Mouse (Mus musculus): ENCODE results near the gene Yif1a.

Gene Yif1a

DNA sequence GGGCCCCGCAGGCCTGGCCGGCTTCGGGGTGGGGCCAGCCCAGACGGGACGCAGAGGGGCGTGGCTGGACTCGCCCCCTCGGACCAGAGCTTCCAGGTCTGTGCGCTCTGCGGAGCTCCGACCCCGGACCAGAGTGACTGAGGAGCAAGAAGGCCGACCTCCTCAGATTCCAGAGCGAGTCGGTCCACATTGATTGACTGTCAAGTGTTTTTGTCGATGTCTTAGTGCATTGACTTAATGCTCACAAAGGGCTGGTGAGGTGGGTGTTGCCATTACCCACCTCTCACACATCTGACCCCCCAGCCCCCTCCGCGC, 30.0 kb downstream of the Yif1a start, which contains the start of gene Klc2:
TSS of gene Klc2 (minus strand) at position 177 of the 315 bp plus-strand sequence.
- DNase-seq (ENCODE audit: extremely low spot score): no peak

GRCm38 (mm10) chr19:5122492-5122891, 34.2 kb downstream of the Yif1a start:
- no peak for DNase-seq (ENCODE audit: extremely low spot score)

DNA sequence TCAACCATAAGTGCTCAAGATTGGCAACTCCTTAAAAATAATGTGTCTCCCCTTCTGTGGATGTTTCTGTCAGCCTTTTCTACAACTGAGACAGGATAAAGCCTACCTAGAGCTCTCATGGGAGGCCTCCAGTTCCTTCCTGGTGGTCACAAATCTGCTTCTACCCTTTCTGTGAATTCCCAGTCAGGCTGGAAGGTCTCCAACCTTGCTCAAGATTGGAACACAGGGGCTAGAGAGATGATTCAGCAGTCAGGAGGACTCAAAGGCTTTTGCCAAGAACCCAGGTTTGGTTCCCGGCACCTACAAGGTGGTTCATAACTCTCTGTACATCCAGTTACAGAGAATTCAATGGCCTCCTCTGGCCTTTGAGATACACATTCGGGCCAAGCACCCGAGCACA, 34.9 kb downstream of the Yif1a start:
- DNase-seq (ENCODE audit: extremely low spot score): no peak

- no peak for DNase-seq (ENCODE audit: extremely low spot score)
These were observed 35.8 kb downstream of the Yif1a start for GRCm38 (mm10) chr19:5124055-5124614.

- no peak for DNase-seq (ENCODE audit: extremely low spot score)
These were observed 41.4 kb downstream of the Yif1a start for GRCm38 (mm10) chr19:5129770-5130169.

DNA sequence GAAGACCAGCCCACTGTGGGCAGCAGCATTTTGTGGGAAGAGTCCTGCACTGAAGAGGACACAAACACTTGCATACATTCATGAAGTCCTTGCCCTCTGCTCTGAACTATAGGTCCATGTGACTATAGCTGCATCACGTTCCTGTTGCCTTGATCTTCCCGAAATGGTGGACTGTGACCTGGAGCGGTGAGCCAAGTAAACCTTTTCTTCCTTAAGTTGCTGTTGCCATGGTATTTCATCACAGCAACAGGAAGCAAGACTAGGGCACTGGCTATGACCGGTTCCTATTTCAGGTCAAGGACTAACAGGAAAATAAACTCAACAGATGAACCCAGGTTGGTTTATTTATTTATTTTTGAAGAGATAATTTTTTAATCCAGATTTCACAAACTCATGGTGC, 42.9 kb downstream of the Yif1a start:
- DNase-seq (ENCODE audit: extremely low spot score): no peak

DNA sequence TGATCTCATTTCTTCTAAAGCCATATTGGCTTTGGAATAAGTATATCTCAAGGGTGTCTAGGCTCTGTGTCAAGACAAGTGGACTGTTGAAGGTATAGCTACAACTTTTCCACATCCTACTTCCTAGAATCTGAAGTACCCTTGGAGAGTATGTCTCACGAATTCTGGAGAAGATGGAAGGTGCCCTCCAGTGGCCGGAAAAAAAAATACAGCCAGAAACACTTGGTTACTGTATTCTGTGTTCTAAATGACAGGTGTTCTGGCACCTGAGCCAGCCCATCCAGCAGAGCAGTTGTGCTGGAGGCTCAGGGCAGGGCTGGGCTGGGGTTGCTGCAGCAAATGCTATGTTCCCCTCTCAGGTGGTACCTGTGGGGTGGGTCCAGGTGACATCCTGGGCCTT, 51.3 kb downstream of the Yif1a start:
- peak; percentile 23 for DNase-seq (ENCODE audit: extremely low spot score)

Data from embryo, embryonic 9.5 days (tissue).